Mouse (Mus musculus) intestine, embryonic 15.5 days (tissue): ENCODE data around the gene 4930447C04Rik. TPM values are rescaled to one million over a fixed set of nuclear protein-coding genes. Genes with fewer than 3 reads are reported as not detected.

Source experiments
- polyA plus RNA-seq: library from polyadenylated mRNA; unstranded; fragments of >200 nt; fragmentation: Nextera tagmentation; extraction: Ambion mirVana; gene quantifications from 2 replicates; pipeline ENCODE4 v1.2.1, GENCODE M21; 2015

4930447C04Rik gene
- polyA plus RNA-seq, 1 experiment from 2014 or later, result 1.7 TPM

Other genes starting within 250 kb of the 4930447C04Rik start
- gene Ppm1a, start 183.3 kb downstream of the 4930447C04Rik start, polyA plus RNA-seq, result 54.7 and 56.5 TPM in 2 replicates
- not detected in 2 replicates for gene Six6, start 882 bp downstream of the 4930447C04Rik start, polyA plus RNA-seq
- gene Six1, start 113.1 kb upstream of the 4930447C04Rik start, polyA plus RNA-seq, result 0.19 and 0.40 TPM in 2 replicates
- gene Six4, start 172.7 kb upstream of the 4930447C04Rik start, polyA plus RNA-seq, result 0.37 and 0.55 TPM in 2 replicates
- 21.0 and 23.3 TPM in 2 replicates for gene Mnat1, start 182.9 kb upstream of the 4930447C04Rik start, polyA plus RNA-seq